Mouse (Mus musculus) embryo, embryonic 10.5 days (tissue): ENCODE measurements at regions not wholly inside any gene's neighbourhood (a gene's known extent, or its start where the extent isn't known, plus 50 kb on each side); places are given as distances from the start of the nearest gene placed in this dataset.

ENCODE experiments used
- DNase-seq: peaks from one replicate; pipeline ENCODE4 v3.0.0-alpha.2; 2015; ENCODE audit warnings: low spot score

GRCm38 (mm10) chr2:92806481-92807195 lies 108.3 kb upstream of the Syt13 start:
- DNase-seq, result peak; percentile 30

DNA sequence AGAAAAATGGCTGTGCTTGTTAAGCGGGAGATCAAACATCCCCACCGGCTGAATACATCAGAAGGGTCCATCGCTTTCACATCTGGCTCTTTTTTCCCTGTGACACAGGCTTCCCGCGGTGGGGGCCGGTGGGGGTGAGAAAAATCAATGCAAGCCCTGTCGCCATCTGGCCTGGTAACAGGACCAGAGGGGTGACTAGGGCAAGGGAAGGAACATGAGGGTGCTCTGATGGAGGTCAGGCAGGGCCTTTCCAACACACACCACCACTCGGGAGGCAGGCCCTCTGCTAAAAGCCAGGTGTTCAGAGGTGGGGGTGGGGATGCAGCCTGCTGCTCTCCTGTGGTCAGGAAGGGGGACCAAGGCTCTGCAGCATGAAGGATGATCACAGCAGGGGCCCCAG lies 107.5 kb upstream of the Syt13 start:
- peak; percentile 43 for DNase-seq

DNA sequence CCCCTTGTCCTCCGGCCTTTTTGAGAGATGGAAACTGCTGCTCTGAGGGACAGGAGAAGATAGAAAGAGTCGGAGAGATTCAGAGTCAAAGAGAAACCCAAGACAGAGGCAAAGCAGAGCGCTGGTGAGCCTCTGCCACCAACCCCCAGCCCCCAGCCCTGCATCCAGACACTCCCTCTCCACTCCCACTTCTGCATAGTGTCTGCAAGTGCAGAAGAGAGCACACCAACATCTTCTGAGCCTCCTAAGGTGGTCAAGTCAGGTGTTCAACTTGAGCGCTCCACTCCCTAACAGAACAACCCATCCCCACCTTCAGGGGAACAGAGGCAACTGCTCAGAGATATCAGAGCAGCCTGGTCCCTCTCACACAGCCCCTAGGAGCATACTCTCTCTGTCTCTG lies 106.8 kb upstream of the Syt13 start:
- no peak for DNase-seq

DNA sequence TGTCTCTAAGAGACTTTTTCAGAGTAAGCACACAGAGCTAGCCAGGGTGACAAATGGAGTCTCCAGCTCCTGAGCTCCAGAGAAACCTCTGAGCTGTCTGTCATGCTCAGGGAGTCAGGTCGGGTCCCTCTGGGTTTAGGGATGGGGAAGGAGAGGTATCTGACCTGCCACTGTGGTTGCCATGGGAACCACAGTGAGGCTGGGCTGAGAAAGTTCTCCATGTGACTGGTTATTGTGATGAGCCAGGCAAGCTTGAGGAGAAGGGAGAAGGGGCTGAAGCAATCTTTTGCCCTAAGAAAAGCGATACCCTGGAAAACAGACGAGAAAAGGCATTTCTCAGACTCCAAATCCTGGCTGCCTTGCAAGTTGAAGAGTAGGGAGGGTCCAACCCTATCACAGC lies 105.7 kb upstream of the Syt13 start:
- peak; percentile 29 for DNase-seq

DNA sequence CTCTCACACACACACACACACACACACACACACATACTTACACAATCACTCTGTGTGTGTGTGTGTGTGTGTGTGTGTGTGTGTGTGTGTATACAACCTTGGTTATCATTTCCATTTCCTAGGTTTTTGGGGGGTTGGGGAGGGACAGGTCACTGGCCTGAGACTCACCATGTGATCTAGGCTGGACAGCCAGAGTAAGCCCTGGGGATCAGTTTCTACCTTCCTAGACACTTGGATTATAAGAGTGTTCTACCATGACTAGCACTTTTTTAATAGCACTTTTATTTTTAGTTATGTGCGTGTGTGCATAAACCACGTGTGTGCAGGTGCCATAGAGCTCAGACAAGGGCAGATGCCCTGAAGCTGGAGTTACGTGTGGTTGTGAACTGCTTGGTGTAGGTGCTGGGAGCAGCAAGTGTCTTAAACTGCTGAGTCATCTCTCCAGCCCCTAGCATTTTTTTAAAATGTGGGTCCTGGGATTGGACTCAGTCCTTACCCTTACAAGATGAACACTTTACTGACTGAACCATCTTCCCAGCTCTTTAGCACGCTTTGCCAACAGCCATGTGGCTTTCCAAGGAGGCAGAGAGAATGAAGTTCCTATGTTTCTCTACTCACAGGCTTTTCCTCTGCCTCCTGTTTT lies 105.1 kb upstream of the Syt13 start:
- DNase-seq, result no peak

- peak; percentile 86 for DNase-seq
Observed at GRCm38 (mm10) chr2:92810956-92811355, 103.9 kb upstream of the Syt13 start.

DNA sequence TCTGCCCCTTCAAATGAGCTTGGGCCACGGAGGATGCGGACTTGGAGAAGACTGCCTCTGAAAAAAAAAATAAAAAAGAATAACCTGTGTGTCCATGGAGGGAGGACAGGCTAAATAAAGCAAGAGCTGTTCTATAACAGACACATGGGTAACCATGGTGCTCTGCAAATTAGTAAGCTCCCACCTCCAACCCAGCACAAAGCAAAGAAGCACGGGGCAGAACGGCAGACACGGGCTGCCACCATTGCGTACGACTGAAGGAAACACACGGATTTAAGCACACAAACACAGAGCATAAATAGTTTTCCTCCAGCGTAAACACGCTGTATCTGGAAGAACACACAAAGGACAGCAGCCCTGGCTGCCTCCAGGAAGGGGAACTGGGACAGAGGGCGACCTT lies 101.9 kb upstream of the Syt13 start:
- no peak for DNase-seq

- no peak for DNase-seq
Observed at GRCm38 (mm10) chr2:92819586-92819985, 95.3 kb upstream of the Syt13 start.

GRCm38 (mm10) chr2:92824325-92824724 lies 90.6 kb upstream of the Syt13 start:
- DNase-seq, result no peak

DNA sequence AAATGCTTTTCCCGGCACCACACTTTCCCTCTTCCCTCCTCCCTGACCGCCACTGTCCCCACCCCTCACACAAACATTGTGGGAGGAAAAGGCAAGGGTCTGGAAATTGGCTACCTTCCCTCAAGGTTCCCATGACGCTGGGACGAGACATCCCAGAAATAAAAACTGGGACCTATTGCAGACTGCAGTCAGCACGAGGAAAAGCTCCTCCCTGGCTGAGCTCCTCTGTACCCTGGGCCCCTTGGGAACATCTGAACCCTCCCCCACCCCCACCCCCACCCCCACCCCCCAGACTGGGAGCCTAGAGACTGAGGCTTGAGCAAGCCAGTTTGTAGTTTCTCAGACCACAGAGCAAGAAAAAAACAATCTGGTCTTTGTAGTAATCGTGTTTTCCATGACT lies 89.5 kb upstream of the Syt13 start:
- no peak for DNase-seq

DNA sequence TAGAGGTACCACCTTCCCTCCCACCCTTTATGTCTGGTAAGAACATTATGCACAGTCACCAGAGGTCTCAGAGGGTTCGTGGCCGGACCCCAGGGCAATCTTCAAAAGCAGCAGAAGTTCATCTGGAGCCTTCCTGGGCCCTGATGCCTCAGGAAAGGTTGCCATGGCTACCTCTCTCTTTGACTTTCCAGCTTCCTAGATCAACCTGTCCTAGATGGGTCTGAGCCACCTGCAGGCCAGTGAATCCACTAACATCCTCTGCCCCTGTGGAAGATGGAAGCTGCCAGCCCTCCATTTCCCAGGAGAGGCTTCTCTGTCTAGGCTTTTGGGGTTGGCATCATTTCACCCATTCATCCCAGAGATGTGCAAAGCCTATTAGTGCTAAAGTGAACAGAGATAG lies 84.8 kb upstream of the Syt13 start:
- DNase-seq, result no peak

DNA sequence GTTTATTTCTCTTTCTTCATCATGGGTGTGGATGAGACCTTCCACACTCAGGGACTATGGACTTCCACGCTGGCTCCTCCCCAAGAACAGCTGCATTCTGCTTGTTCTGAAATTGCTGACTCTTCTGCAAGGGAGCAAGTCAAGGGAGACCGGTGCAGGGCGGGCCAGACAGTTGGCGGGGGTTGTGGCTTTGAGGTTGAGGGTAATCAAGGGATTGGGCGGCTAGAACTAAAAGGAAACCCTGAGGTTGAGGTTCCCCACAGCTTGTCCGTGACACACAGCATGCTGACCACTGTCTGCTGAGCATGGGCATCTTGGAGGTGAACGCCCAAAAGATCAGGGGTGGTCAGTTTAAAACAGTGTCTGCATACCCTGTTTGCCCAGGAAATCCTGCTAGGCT lies 83.1 kb upstream of the Syt13 start:
- no peak for DNase-seq

DNA sequence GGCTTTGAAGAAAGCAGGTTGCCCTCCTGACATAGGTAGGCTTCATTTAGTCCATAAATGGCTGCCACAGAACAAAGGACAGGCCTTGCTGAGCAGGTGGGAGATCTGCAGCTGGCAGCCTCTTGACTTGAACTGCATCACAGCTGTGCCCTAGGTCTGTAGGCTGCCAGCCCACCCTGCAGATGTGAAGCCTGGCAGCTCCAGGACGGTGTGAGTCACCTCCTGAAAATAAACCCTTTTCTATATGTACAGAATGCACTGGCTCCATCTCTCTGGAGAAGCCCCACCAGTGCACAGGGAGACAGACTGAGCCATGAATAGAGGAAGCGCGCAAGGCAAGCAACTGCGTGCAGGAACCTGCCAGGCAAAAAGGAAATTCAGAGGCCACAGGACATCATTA lies 78.7 kb upstream of the Syt13 start:
- DNase-seq, result no peak

GRCm38 (mm10) chr2:92838012-92838411 lies 76.9 kb upstream of the Syt13 start:
- no peak for DNase-seq

GRCm38 (mm10) chr2:92840009-92840408 lies 74.9 kb upstream of the Syt13 start:
- DNase-seq, result peak; percentile 80

DNA sequence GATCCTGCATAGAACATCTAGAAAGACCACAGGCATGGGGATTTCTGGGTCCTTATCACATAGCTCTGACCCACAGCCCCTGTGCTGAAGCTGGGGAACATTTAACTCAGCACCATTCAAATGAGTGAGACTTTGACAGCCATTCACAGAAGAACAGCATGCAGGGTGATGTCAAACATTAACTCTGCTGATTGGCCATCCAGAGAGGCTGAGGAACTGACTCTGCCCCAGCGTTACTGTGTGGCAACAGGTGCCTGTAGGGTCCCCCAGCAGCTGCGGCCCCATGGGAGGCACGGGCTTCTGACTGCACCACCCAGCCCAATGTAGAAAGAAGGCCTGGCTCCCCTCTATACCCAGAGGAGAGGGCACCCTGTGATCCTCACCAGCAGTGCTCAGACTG lies 73.3 kb upstream of the Syt13 start:
- DNase-seq, result no peak

GRCm38 (mm10) chr2:92845061-92845769 lies 69.7 kb upstream of the Syt13 start:
- DNase-seq, result peak; percentile 49

GRCm38 (mm10) chr2:92848962-92849361 lies 65.9 kb upstream of the Syt13 start:
- DNase-seq, result no peak

GRCm38 (mm10) chr2:92851336-92851735 lies 63.6 kb upstream of the Syt13 start:
- DNase-seq, result peak; percentile 42

DNA sequence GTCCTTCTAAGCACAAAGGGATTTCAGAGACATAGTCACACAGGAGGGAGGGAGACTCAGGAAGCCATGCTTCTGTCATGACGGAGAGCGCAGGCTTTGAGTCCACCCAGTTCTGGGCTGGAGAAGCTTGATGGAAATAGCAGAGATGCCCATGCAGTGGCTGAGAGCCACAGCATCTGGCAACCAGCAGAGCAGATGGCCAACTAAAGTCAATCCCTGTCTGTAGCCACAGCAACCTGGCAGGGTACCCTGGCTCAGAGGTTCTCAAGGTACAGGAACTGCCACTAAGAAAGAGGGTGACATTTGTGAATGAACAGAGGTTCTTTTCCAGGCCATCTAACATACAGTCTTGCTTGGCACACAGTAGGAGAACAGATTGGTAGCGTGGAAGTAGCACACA lies 61.7 kb upstream of the Syt13 start:
- no peak for DNase-seq

GRCm38 (mm10) chr2:92854331-92854730 lies 60.6 kb upstream of the Syt13 start:
- DNase-seq, result no peak

DNA sequence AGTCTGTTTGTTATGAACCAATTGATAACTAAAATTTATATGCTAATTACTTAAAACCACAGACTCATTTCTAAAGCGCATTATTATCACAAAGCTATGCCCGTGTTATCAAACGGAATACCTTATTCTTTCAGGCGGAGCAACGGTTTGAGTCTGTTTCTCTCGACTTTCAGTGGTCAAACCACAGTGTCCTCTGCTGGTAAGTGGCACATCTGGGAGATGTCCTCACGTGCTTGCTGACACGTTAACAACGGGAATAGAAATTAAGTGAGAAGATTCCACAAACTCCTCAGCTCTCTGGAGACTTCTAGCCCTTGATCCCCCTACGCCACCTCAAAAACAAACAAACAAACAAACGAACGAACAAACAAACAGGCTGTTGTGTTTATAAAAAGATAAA lies 58.9 kb upstream of the Syt13 start:
- no peak for DNase-seq

GRCm38 (mm10) chr2:92860502-92861197 lies 54.2 kb upstream of the Syt13 start:
- no peak for DNase-seq
